Mouse (Mus musculus) heart, adult 18-20 months (tissue): ENCODE measurements around the gene Mier3. TPM values are rescaled to one million over a fixed set of nuclear protein-coding genes. Genes with fewer than 3 reads are reported as not detected.
A peak's percentile ranks its signal among the peaks of the same experiment; 100 is the strongest.
"Not testable (repeated sequence)": the region's sequence is repeated elsewhere in the genome, so short reads cannot be mapped to it uniquely, and the experiment has no call there.

Experiments used
- DNase-seq, 2 experiments: peaks; one replicate each; pipeline ENCODE4 v3.0.0; 2021 to 2022; ENCODE audit warnings: mixed read lengths in 1 of 2
- total RNA-seq, 2 experiments: library from RNA; stranded (reverse); gene quantifications; 2 replicates each; pipeline ENCODE4 v1.2.3; 2021

The Mier3 gene
- total RNA-seq, 2 experiments from 2014 or later = 13.8 to 15.1 TPM

DNA sequence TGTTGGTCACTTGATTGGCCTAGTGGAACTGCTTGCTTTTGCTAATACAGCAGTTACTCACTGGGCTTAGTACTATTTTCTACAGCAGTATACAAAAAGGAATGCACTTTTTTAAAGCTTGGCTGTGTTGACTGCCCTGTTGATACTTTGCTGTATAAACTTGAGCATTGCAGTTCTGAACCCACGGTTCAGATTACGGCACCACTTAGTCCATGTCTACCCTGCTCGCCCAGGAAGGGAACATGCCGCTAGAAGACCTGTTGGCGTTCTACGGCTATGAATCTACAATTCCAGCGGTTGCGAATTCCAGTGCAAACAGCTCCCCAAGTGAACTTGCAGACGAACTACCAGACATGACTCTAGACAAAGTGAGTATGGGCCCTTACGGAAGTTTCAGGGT, 22.6 kb downstream of the Mier3 start:
- DNase-seq = no peak

GRCm38 (mm10) chr13:111703952-111704351, 23.2 kb downstream of the Mier3 start:
- DNase-seq = not testable (repeated sequence)

DNA sequence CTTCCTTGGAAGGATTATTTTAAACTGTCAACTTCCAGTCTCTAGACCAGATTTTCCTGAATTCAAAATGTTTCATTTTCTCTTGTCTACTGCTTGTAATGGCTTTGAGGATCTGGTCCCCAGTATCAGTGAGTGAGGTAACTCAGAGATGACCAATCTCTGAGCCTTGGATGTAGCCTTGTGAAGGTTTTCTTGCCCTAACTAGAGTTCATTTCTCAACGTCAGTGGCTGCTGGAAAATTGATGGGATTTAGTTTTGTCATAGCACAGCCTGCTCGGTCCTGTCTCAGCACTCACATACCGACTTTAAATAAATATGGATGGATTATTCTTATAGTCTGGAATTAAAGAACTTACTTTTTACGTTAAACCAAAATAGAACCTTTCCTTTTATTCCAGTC, 29.8 kb downstream of the Mier3 start:
- DNase-seq = no peak

GRCm38 (mm10) chr13:111719726-111720125, 38.9 kb downstream of the Mier3 start:
- DNase-seq = no peak

DNA sequence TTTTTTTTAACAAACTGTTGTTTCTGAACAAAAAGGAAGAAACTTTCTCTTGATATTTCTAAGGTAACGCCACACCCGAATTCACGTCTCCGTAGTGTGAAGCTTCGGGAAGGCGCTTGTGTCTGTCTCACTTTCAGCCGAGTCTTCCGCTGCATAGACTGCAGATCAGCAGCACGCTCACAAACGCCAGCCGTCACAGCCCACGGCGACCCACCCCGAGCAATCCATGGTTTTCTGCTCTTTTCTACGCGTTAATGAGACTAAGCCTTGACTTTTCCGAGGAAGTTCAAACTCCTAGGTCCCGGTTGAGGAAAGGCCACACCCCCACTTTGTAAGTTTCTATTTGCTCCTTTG, 44.0 kb downstream of the Mier3 start:
- no peak for DNase-seq

GRCm38 (mm10) chr13:111725165-111726077, 44.6 kb downstream of the Mier3 start:
- peak; percentile 99 for DNase-seq

DNA sequence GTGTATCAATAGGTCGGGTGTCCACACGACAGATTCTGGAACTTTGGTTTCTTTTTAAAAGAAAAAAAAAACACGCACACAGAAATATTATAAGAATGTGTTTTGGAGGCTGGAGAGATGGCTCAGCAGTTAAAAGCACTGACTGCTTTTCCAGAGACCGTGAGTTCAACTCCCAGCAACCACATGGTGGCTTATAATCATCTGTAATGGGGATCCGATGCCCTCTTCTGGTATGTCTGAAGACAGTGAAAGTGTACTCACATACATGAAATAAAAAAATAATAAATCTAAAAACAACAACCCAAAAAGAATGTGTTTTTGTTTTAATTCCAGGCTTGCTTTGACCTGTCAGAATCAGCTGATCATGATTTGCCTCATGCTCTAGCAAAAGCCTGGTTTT, 46.1 kb downstream of the Mier3 start:
- DNase-seq = no peak

DNA sequence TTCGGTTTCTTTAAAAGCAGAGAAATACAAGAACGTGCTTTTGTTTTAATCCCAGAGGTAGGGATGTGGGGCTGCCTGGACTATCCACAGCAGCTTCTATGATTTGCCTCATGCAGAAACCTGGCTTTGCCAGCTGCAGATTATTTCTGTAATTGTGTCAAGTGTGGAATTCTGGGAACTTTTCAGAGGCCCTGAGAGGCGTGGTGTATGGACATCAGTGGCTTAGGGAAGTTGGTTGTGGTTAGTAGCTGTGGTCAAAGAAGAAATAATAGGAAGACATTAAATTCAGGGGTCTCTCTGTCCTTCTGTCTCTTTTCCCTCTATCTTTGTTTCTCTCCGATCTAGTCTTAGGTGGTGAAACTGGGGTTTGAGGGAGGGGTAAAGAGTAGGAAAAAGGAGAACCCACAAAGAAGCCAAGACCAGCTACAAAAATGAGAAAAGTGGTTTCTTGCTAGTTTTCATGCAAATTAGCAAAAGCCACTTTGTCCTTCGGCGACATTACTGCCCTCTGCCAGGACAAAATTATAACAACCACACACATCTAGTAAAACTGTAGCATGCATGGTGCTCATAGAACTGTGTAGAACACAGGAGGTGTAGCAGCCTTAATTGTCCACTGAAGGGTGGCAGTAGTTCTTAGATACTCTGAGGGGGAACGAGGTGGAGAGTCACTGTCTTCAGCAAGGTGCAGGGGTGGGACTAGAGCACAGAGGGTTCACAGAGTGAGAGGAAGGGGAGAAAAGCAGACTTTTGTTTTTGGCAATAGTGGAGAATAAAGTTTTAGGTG, 60.6 kb downstream of the Mier3 start:
- no peak for DNase-seq

DNA sequence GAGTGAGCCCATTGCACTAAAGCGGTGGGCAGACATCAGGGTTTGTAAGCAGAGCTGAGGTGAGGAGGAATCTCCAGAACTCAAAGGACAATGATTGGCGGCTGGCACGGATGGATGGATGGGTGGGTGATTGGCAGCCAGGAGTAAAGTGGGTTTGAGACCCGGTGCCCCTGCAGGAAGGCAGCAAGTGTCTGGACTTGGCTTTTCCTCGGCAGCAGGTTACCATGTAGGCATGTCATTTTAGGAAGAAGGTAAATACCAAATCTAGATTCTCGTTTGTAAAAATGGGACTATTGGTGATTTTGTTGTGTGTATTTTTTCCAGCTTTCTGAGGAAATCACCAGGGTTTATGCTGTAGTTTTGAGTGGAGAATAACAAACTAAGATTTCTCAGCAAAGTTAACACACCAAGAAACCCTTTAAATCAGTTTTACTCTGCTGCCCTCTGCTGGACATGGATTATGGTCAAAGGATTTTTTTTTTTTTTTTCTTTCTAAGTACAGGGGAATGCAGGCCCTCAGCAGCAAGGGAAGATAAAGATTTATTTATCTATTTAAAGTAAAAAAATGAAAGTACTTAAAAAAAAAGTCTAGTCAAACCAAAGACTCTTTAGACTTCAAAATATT, 61.3 kb downstream of the Mier3 start:
- DNase-seq = peak; percentile 31 to 87

- DNase-seq = no peak
Observed at GRCm38 (mm10) chr13:111744233-111745000, 63.6 kb downstream of the Mier3 start.

DNA sequence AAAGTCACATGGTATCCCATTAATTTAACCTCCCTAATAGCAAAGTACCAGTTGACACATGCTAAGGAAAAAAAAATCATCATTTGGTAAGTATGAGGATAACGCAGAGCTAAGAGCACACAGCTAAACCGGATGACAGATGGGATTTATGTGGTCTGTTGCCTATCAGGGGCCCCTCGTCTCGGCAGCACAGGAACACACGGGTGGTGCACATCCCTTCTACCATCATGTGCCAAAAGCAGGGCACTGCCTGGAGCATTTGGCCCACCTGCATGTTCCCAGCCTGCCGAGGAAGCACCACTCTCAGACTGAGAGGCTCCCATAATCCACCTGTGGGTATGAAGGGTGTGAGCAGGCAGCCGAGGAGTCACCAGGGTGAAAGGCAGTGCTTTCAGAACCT, 64.4 kb downstream of the Mier3 start:
- DNase-seq = no peak

DNA sequence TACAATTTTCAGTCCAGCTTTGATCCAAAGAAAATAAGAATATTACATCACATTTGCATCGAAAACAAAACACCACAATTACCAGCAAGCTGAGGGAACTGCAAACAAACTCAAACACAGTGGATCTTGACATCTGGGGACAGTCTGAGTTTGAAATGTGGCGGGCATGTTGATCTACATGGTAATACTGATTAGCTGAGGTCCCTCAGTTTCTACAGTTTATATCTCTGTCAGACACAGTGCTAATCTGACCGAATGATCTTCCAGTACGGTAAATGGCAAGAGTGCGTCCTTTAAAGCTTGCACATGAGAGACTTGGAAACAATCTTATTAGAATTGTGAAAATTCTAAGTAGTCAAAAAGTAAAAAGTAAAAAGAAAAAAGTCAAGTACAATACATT, 66.1 kb downstream of the Mier3 start:
- no peak for DNase-seq

DNA sequence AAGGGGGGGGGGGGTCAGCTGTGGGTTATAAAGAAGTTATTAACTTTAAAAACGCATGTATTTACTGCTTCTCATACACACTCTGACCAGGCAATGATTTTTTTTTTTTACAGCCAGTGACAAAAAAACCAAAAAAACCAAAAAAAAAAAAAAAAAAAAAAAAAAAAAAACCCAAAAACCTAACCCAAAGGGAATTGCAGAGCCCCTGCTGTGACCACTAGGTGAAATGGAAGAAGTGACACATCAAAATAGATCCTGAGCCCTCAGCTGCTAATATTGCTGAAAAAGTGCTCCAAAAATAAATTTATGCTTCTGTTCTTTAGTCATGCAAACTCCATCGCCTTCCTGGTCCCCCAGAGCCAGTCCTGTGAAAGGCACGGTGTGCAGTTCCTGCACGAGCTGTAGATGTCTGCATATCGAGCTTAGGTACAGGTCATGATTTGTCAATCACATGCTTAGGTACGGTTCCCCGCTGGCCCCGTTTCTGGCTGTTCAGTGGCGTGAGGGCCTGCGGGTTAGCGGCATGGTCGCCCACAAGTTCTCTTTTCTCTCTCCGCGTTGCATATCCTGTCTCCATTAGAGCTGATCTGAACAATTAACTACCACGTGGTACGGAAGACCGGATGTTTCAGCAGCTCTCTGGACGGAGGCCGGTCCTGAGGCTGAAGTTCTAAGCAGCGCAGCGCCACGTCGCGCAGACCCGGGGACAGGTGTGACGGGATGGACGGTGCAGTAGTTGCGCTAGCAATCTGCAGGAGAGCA, 67.7 kb downstream of the Mier3 start:
- DNase-seq = no peak

- DNase-seq = no peak
Observed at GRCm38 (mm10) chr13:111753321-111753720, 72.5 kb downstream of the Mier3 start.

DNA sequence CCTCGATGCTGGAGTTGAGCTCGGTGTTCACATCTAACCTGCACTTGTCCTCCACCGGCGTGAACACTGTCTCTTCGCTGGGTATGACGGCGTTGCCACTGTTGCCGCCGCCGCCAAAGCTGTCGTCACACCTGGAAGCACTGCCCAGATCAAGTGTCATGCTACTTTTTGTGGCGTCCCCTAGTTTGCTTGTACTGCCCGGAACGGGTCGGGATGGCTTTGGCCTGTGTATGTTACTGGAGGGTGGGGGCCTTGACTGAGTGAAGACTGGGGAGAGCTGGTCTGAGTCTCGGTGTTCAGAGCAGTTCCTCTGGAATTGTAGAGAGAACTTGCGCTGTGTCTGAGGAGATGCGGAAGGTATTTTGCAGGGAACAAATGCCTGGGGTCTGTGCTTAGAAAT, 74.6 kb downstream of the Mier3 start:
- DNase-seq = no peak

GRCm38 (mm10) chr13:111755937-111756336, 75.2 kb downstream of the Mier3 start:
- no peak for DNase-seq

DNA sequence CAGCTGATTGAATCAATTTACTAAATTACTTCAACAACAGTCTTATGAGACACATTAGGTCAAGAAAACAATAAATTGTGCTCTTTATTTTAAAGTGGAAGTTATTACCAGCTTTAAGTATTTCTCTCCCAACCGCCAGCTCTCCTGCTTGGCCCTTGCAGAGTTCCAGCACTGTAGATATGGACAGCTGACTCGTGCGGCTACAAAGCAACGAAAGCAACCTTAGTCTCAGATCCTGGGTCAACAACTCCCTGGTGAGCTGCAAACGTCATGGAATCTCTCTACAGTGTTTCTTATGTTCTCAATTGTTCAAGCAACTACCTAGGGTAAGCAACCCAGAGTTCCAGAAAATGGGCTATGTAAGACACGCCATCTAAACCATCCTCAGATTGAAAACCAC, 76.2 kb downstream of the Mier3 start:
- no peak for DNase-seq

DNA sequence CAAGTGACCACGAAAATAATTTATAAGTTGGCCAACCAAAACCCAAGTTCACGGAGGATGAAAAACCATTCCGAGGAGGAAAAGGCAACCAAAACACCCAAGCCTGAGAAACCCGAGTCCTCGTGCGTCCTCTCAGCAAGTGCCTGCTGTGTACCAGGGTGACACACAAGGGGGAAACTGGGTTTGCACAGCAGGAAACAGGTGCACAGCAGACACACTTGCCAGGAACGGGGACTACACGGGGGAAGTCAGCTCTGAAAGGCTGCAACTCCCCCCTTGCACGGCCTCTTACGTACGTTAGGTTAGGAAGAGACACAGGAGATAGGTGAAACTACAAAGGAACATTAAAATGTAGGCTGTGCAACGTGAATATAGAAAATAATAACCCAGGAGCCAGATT, 81.7 kb downstream of the Mier3 start:
- no peak for DNase-seq
